Mouse (Mus musculus) midbrain, embryonic 16.5 days (tissue): Measurements from ENCODE around the gene Bbs7. TPM values are rescaled to one million over a fixed set of nuclear protein-coding genes. Genes with fewer than 3 reads are reported as not detected.
A peak's percentile ranks its signal among the peaks of the same experiment; 100 is the strongest.
"Not testable (repeated sequence)": the region's sequence is repeated elsewhere in the genome, so short reads cannot be mapped to it uniquely, and the experiment has no call there.

Experiments used
- ATAC-seq: fragments of 200-750 bp; cut with Nextera tagmentation; 2 replicates; pipeline ENCODE4 v1.8.0; 2017; ENCODE audit warnings: moderate TSS enrichment
- H3K27ac ChIP-seq: fragments of 300-500 bp; sonication (generic); 2 replicates; pipeline ENCODE4 v1.5.1; 2014; ENCODE audit warnings: mild to moderate bottlenecking, low read length, mixed read lengths
- H3K27me3 ChIP-seq: fragments of 300-500 bp; sonication (generic); 2 replicates; pipeline ENCODE4 v1.6.1; 2014; ENCODE audit warnings: low read depth, low read length, mixed read lengths; ENCODE audit not compliant: control insufficient read depth, insufficient read depth
- H3K36me3 ChIP-seq: fragments of 300-500 bp; sonication (generic); 2 replicates; pipeline ENCODE4 v1.6.1; 2014; ENCODE audit warnings: mild to moderate bottlenecking, low read length, moderate library complexity, mixed read lengths; ENCODE audit not compliant: control insufficient read depth, insufficient read depth
- H3K4me1 ChIP-seq: fragments of 300-500 bp; sonication (generic); 2 replicates; pipeline ENCODE4 v1.6.1; 2014; ENCODE audit warnings: mild to moderate bottlenecking, low read length, mixed read lengths; ENCODE audit not compliant: control insufficient read depth, insufficient read depth
- H3K4me2 ChIP-seq: fragments of 300-500 bp; sonication (generic); 2 replicates; pipeline ENCODE4 v1.6.1; 2014; ENCODE audit warnings: mild to moderate bottlenecking, low read length, mixed read lengths
- H3K4me3 ChIP-seq: fragments of 300-500 bp; sonication (generic); 2 replicates; pipeline ENCODE4 v1.5.1; 2014; ENCODE audit warnings: low read depth, mild to moderate bottlenecking, low read length, moderate library complexity, mixed read lengths
- H3K9ac ChIP-seq: fragments of 300-500 bp; sonication (generic); 2 replicates; pipeline ENCODE4 v1.6.1; 2014; ENCODE audit warnings: low read depth, low read length, mixed read lengths
- H3K9me3 ChIP-seq: fragments of 300-500 bp; sonication (generic); replicated peaks from 2 replicates; pipeline ENCODE4 v1.6.1; 2014; ENCODE audit warnings: mild to moderate bottlenecking, low read length, mixed read lengths; ENCODE audit not compliant: control insufficient read depth, poor library complexity, severe bottlenecking
- WGBS: fragments of 180-500 bp; shearing (Covaris S2); extraction: QIAGEN DNeasy Blood & Tissue Kit; methylation state at CpG from one replicate; pipeline ENCODE4 v1.1.7; 2014; 5-methylcytosine and 5-hydroxymethylcytosine counted together
- polyA plus RNA-seq: library from polyadenylated mRNA; unstranded; fragments of >200 nt; fragmentation: Nextera tagmentation; extraction: Ambion mirVana; gene quantifications from 2 replicates; pipeline ENCODE4 v1.2.1, GENCODE M21; 2015

The Bbs7 gene
- 25.8 and 26.7 TPM in 2 replicates for polyA plus RNA-seq

DNA sequence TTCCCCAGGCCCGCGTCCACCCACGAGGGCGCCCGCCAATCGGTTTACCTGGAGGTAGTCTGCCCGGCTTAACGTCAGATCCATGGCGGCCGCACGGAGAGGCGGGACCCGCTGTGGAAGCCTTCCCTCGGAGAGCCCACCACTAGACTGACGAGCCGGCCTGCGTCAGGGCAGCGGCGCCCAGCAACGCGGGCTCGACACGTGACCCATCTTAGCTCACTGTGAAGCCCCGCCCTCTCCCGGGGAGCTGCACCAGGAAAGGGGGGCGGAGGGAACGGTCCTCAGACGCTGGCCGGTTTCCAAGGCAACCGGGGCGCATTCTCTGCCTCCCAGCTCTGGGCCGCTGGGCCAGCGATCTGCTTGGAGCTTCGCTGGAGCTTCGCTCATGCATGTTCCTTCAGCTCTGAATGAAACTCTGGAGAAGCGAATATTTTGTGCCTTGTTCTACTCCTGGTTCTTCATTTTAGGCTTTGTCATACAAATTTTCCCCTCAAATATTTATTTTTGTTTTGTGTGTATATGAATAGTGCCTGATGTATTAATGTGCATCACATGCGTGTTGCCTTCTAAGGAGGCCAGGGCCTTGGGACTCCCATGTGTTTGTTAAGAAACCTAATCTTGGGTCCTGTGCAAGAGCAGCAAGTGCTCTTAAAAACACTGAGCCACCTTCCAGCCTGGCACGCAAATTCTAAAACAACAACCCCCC, at the start of gene Bbs7:
Gene Bbs7, minus strand, starts transcription at position 276 of the 706 bp plus-strand sequence.
- Histone ChIP-seq H3K36me3 (0 out of 2 replicates have a peak, but pooled peaks cover 4% of the 10 kb centered on the region), H3K27ac (peak within 1 kb of the TSS; percentile 85), H3K9ac (peak within 1 kb of the TSS; percentile 85), H3K4me3 (peak within 1 kb of the TSS; percentile 67), H3K9me3 (no peaks in the 10 kb centered on the region), H3K4me1 (peaks cover 7% of the 10 kb centered on the region), H3K27me3 (no peaks in the 10 kb centered on the region), H3K4me2 (peak within 1 kb of the TSS; percentile 72)
- ATAC-seq, result peak; percentile 100
- WGBS, result 3% methylated on average over 37 of the region's 38 CpGs

DNA sequence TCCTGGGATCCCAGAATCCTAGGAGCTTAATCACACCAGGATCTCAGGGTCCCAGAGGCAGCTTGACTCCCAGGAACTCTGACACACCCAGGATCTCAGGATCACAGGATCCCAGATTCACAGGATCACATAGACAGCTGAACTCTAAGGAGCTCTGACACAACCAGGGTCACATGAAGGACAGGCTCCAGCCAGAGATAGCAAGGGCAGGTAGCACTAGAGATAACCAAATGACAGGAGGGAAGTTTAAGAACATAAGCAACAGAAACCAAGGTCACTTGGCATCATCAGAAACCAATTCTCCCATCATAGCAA, 31.9 kb upstream of the Bbs7 start:
- not testable (repeated sequence) for H3K9ac ChIP-seq, H3K27me3 ChIP-seq, H3K36me3 ChIP-seq, H3K4me1 ChIP-seq, H3K4me3 ChIP-seq, H3K9me3 ChIP-seq, H3K4me2 ChIP-seq, H3K27ac ChIP-seq, ATAC-seq

DNA sequence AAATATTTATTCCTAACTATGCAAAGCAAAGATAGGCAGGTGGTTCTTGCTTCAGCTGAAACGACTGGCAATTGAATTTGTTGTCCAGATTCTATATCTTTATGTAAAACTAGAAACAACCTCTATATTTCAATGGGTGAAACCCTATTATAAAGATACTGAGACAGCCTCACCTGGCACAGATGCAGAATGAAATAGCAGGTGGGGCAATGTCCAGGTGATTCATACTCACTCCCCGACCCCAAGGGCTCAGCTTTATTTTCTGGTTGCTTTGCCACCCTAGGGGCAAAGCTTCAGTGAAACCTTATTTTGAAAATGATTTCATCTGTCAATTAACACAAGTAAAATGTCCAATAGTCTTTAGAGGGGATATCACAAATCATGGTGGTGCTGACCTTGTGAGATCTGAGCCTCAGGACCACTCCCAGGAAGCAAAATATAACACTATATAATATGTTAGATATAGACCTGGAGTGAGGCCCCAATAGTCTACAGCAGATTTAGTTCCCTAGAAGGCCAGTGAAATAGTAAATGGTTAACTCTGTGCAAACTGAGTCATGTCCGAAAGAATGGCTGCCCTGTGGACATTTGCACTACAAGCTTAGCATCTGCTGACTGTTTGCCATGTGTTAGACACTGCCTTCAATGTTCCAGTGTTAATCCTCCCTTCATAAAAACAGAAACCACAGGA, 31.4 kb upstream of the Bbs7 start:
- no peak for ATAC-seq
- no peak overlapping the region for H3K27ac ChIP-seq
- no peak overlapping the region for H3K4me2 ChIP-seq
- H3K9me3 ChIP-seq, result no peaks in the 10 kb centered on the region
- H3K4me1 ChIP-seq, result no peaks in the 10 kb centered on the region
- no peak overlapping the region for H3K9ac ChIP-seq
- 83% methylated on average over 3 of the region's 3 CpGs for WGBS
- no peaks in the 10 kb centered on the region for H3K27me3 ChIP-seq
- no peaks in the 10 kb centered on the region for H3K36me3 ChIP-seq
- H3K4me3 ChIP-seq, result no peak overlapping the region

DNA sequence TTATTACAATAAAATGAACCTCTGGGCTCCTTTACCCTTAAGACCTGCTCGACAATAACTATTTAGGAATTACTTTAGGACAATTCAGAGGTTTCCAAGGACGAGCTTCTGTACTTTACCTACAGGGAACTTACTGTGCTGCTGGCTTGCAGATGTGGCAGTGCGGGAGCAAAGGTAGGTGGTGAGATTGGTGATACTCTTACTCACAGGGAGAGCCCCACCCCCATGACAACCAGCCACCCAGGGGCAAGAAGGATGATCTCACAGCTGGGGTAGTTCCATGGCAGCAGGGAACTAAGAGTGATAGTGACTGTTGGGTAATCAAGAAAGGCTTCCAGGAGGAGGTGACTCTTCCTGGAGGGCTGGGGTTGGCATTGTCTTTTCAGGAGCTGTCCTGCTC, 30.1 kb upstream of the Bbs7 start:
- H3K4me3 ChIP-seq, result no peak overlapping the region
- H3K9ac ChIP-seq, result no peak overlapping the region
- WGBS, result 86% methylated on average over 3 of the region's 3 CpGs
- no peak overlapping the region for H3K27ac ChIP-seq
- no peaks in the 10 kb centered on the region for H3K36me3 ChIP-seq
- H3K27me3 ChIP-seq, result no peaks in the 10 kb centered on the region
- no peak for ATAC-seq
- H3K9me3 ChIP-seq, result no peaks in the 10 kb centered on the region
- no peaks in the 10 kb centered on the region for H3K4me1 ChIP-seq
- no peak overlapping the region for H3K4me2 ChIP-seq

DNA sequence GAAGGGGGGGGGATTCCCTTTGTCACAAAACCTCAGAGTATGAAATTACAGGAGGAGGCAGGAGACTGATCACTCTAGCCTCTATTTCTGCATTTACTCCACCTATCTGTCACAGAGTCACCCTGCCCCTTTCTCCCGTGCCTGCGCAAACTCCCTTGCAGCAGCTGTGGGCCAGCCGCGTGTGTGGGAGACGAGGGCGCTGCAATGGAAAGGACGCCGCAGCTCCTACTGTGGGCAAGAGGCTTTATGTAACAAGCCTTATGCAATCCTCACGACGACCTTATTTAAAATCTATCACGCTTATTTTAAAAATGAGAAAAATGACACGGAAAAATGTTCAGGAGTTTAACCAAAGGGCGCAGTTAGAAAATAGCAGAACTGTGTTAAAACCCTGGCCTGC, 29.5 kb upstream of the Bbs7 start:
- Histone ChIP-seq H3K36me3 (no peaks in the 10 kb centered on the region), H3K27me3 (no peaks in the 10 kb centered on the region), H3K27ac (no peak overlapping the region), H3K4me1 (no peaks in the 10 kb centered on the region), H3K4me2 (no peak overlapping the region), H3K9me3 (no peaks in the 10 kb centered on the region), H3K4me3 (no peak overlapping the region), H3K9ac (no peak overlapping the region)
- 71% methylated on average over 13 of the region's 13 CpGs for WGBS
- ATAC-seq, result no peak

DNA sequence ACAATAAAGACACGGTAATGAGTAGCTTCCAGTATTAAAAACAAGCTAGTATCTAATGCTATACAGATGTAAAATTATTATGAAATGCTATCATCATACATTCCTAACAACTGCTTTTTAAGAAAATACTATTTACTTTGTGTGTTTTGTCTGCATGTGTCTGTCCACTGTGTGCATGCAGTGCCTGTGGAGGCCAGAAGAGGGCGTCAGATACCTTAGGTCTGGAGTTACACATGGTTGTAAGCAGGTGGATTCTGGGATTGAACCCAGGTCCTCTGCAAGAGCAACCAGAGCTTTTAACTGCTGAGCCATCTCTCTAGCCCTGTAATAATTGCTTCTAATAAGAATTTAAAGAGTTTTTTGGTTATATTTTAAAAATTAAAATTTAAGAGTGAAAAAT, 27.5 kb upstream of the Bbs7 start:
- H3K4me2 ChIP-seq, result no peak overlapping the region
- H3K27ac ChIP-seq, result no peak overlapping the region
- no peak for ATAC-seq
- no peaks in the 10 kb centered on the region for H3K4me1 ChIP-seq
- no peaks in the 10 kb centered on the region for H3K9me3 ChIP-seq
- WGBS, result 71% methylated on average over 2 of the region's 2 CpGs
- H3K9ac ChIP-seq, result no peak overlapping the region
- H3K4me3 ChIP-seq, result no peak overlapping the region
- H3K27me3 ChIP-seq, result no peaks in the 10 kb centered on the region
- H3K36me3 ChIP-seq, result no peaks in the 10 kb centered on the region

DNA sequence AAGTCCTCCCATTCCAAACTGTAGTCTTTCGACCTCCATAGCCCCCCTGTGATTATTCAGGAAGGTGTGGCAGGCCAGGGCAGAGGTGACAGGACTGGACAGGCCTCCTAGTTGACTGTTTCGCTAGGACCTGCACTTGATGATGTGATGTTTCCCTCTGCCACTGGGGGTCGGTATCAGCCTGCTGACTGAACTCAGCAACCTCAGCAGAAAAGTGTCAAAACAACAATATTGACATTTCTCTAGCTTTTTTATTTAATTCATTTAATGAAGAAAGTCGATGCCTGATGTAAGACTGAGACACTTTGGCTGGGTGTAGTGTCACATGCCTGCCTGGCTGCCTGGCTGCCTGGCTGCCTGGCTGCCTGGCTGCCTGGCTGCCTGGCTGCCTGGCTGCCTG, 22.2 kb upstream of the Bbs7 start:
- H3K27ac ChIP-seq, result no peak overlapping the region
- ATAC-seq, result peak; percentile 89
- no peak overlapping the region for H3K4me3 ChIP-seq
- WGBS, result 14% methylated on average over 4 of the region's 4 CpGs
- H3K4me2 ChIP-seq, result no peak overlapping the region
- no peaks in the 10 kb centered on the region for H3K36me3 ChIP-seq
- no peaks in the 10 kb centered on the region for H3K4me1 ChIP-seq
- no peaks in the 10 kb centered on the region for H3K27me3 ChIP-seq
- no peaks in the 10 kb centered on the region for H3K9me3 ChIP-seq
- no peak overlapping the region for H3K9ac ChIP-seq

DNA sequence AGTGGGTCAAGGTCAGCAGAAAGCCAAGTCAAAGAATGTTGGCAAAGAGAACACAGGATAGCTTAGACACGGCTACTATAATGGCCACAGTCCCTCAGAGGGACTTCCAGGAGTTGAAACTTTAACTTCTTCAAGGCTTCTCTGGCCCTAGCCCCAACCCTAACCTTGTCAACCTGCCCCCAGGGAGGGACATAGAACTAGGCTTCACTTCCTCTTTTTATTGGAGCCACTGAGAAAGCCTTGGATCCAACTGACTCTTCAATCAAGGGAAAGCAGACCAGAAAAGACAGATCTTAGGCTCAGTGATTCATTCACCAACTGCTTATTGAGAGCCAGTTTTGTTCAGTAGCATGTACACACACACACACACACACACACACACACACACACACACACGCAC, 13.5 kb upstream of the Bbs7 start:
- Histone ChIP-seq H3K27ac (no peak overlapping the region), H3K4me3 (no peak overlapping the region), H3K4me1 (no peaks in the 10 kb centered on the region), H3K36me3 (no peaks in the 10 kb centered on the region), H3K27me3 (no peaks in the 10 kb centered on the region), H3K9me3 (no peaks in the 10 kb centered on the region), H3K4me2 (no peak overlapping the region), H3K9ac (no peak overlapping the region)
- 78% methylated on average over 2 of the region's 2 CpGs for WGBS
- ATAC-seq, result no peak

DNA sequence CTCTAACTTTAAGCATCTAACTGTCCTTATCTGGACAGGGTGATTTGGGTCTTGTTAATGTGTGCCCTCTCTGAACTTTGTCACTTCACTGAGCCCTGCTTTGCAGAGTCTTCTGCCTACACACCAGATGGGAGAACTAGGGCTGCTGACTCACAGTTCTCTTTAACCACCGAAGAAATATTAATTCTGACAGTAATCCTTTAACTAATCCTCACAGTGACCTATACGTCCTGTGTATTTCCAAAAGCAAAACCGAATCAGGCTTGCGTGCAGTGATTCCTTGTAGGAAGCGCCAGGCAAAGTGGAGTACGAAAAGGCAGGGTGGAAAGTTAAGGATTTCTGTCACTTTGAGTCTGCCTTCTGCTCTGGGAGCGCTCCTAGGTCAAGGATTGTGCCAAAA, 4.9 kb upstream of the Bbs7 start:
- Histone ChIP-seq H3K36me3 (0 out of 2 replicates have a peak, but pooled peaks cover 2% of the 10 kb centered on the region), H3K9me3 (no peaks in the 10 kb centered on the region), H3K27me3 (no peaks in the 10 kb centered on the region), H3K4me1 (peaks cover 3% of the 10 kb centered on the region; the same call in 1 of the 2 replicates), H3K4me3 (no peak overlapping the region), H3K4me2 (no peak overlapping the region), H3K27ac (no peak overlapping the region), H3K9ac (no peak overlapping the region)
- no peak for ATAC-seq
- 48% methylated on average over 7 of the region's 7 CpGs for WGBS
